Mouse (Mus musculus) C2C12 (cell line): Measurements from ENCODE around the gene Lmtk2. TPM values are rescaled to one million over a fixed set of nuclear protein-coding genes. Genes with fewer than 3 reads are reported as not detected.
A peak's percentile ranks its signal among the peaks of the same experiment; 100 is the strongest.

Experiments used
- H3K27me3 ChIP-seq: one replicate; pipeline ENCODE4 v1.6.1; 2011; ENCODE audit not compliant: control insufficient read depth, insufficient read depth, insufficient read length
- H3K36me3 ChIP-seq: one replicate; pipeline ENCODE4 v1.6.1; 2011; ENCODE audit not compliant: control insufficient read depth, insufficient read depth
- H3K4me3 ChIP-seq: one replicate; pipeline ENCODE4 v1.5.1; 2011; ENCODE audit warnings: mild to moderate bottlenecking, control low read depth; ENCODE audit not compliant: poor library complexity, insufficient read depth, severe bottlenecking
- H3K79me2 ChIP-seq: one replicate; pipeline ENCODE4 v1.6.1; 2011; ENCODE audit not compliant: control insufficient read depth, insufficient read depth
- H3K79me3 ChIP-seq: one replicate; pipeline ENCODE4 v1.6.1; 2011; ENCODE audit warnings: low read depth, control low read depth
- H3ac ChIP-seq: one replicate; pipeline ENCODE3; 2011; ENCODE audit warnings: low read depth; ENCODE audit not compliant: control insufficient read depth, insufficient read length
- CEBPB ChIP-seq: IDR thresholded peaks from one replicate; pipeline ENCODE4 v1.6.1; 2011; ENCODE audit warnings: low read depth, mild to moderate bottlenecking, control low read depth, moderate library complexity
- CTCF ChIP-seq: IDR thresholded peaks from one replicate; pipeline ENCODE4 v1.5.1; 2011; ENCODE audit not compliant: control insufficient read depth, insufficient read depth, insufficient read length
- FOSL1 ChIP-seq: IDR thresholded peaks from one replicate; pipeline ENCODE4 v1.8.0; 2011; ENCODE audit warnings: mild to moderate bottlenecking, low read length; ENCODE audit not compliant: poor library complexity, insufficient read depth, severe bottlenecking
- MAX ChIP-seq: IDR thresholded peaks from one replicate; pipeline ENCODE4 v1.6.1; 2011; ENCODE audit warnings: mild to moderate bottlenecking, control low read depth
- MYOD1 ChIP-seq: IDR thresholded peaks from one replicate; pipeline ENCODE4 v1.6.1; 2011; ENCODE audit warnings: low read depth; ENCODE audit not compliant: control insufficient read depth, insufficient read length
- MYOG ChIP-seq: IDR thresholded peaks from one replicate; pipeline ENCODE4 v1.6.1; 2011; ENCODE audit not compliant: control insufficient read depth, insufficient read length; ENCODE audit errors: extremely low read depth
- USF1 ChIP-seq: IDR thresholded peaks from one replicate; pipeline ENCODE4 v1.6.1; 2011; ENCODE audit warnings: low read depth, mild to moderate bottlenecking, control low read depth, moderate library complexity
- polyA plus RNA-seq: library from polyadenylated mRNA; unstranded; fragments of >200 nt; fragmentation: generic; extraction: Trizol; gene quantifications from one replicate; pipeline ENCODE4 v1.2.1, GENCODE M21; 2012; ENCODE audit warnings: missing spikeins

Gene Lmtk2
- polyA plus RNA-seq, 1 experiment: 4.9 TPM

- TF ChIP-seq MAX (no peak), MYOG (no peak), CTCF (no peak), FOSL1 (no peak), USF1 (no peak), MYOD1 (no peak), CEBPB (no peak)
- Histone ChIP-seq H3K79me3 (no peaks in the 10 kb centered on the region), H3K79me2 (no peaks in the 10 kb centered on the region), H3K36me3 (no peaks in the 10 kb centered on the region), H3ac (no peak overlapping the region), H3K27me3 (peaks cover 25% of the 10 kb centered on the region), H3K4me3 (no peak overlapping the region)
Observed at GRCm38 (mm10) chr5:144084271-144084670, 16.0 kb upstream of the Lmtk2 start.

- peaks cover 26% of the 10 kb centered on the region for H3K27me3 ChIP-seq
- H3K4me3 ChIP-seq: no peak overlapping the region
- no peak for TF ChIP-seq MAX
- H3K79me2 ChIP-seq: no peaks in the 10 kb centered on the region
- no peaks in the 10 kb centered on the region for H3K36me3 ChIP-seq
- no peaks in the 10 kb centered on the region for H3K79me3 ChIP-seq
- no peak overlapping the region for H3ac ChIP-seq
Observed at GRCm38 (mm10) chr5:144085696-144086095, 14.5 kb upstream of the Lmtk2 start.

GRCm38 (mm10) chr5:144086494-144086893, 13.7 kb upstream of the Lmtk2 start:
- Histone ChIP-seq H3K79me2 (no peaks in the 10 kb centered on the region), H3K79me3 (no peaks in the 10 kb centered on the region), H3ac (no peak overlapping the region), H3K4me3 (no peak overlapping the region), H3K36me3 (no peaks in the 10 kb centered on the region), H3K27me3 (peaks cover 26% of the 10 kb centered on the region)
- TF ChIP-seq USF1 (no peak), FOSL1 (no peak), MAX (no peak), MYOD1 (no peak), CTCF (no peak), CEBPB (no peak), MYOG (no peak)

DNA sequence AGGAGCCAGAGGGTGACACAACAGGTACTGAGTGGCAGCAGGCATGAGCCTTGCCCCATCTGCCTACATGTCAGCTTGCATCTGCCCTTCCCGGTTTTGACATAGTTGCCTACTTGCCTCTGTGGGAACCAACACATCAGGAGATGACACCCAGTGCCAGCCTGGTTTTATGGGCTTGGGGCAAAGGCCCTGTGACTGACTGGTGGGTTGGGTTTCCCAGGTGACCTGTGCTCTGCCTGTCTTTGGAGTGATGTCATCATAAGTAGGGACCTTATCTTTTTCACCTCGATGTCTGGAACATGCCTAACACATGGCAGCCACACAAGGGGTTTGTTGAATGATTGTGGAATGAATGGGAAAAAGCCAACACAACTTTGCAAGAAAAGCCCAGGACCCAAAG, 11.9 kb upstream of the Lmtk2 start:
- Histone ChIP-seq H3K79me2 (no peaks in the 10 kb centered on the region), H3K27me3 (peaks cover 26% of the 10 kb centered on the region), H3K4me3 (no peak overlapping the region), H3ac (no peak overlapping the region), H3K79me3 (no peaks in the 10 kb centered on the region), H3K36me3 (no peaks in the 10 kb centered on the region)
- TF ChIP-seq MAX: no peak
- no peak for TF ChIP-seq CTCF
- TF ChIP-seq MYOG: no peak
- no peak for TF ChIP-seq CEBPB
- TF ChIP-seq MYOD1: no peak
- no peak for TF ChIP-seq USF1
- TF ChIP-seq FOSL1: no peak

DNA sequence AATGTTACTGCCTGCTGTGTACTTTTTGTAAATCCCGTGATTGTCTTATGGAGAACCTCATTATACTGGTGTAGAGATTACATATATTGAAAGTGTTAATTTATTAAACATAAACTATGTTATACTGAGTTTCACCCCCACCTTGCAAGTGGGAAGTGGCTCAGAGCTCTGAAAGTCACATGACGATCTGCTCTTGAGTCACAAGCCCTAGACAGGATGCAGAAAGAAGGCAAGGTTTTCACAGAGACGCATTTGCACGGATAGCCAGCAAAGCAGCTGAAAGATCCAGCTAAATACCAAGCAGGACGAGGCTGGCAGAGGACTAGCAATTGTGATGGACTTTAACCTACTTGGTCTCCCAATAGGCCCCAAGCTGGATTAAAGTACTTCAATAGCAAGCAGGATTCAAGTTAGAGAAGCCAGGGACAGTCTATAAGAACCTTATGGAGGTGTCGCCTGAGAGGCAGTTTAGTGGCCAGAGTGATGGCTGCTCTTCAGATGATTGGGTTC, 4.7 kb upstream of the Lmtk2 start:
- Histone ChIP-seq H3K4me3 (no peak overlapping the region), H3K79me3 (no peaks in the 10 kb centered on the region), H3K27me3 (peaks cover 23% of the 10 kb centered on the region), H3K79me2 (peaks cover 1% of the 10 kb centered on the region), H3K36me3 (no peaks in the 10 kb centered on the region), H3ac (no peak overlapping the region)
- TF ChIP-seq MYOD1 (no peak), USF1 (peak; percentile 11)

- Histone ChIP-seq H3K36me3 (no peaks in the 10 kb centered on the region), H3K79me3 (peaks cover 13% of the 10 kb centered on the region), H3K27me3 (peaks cover 23% of the 10 kb centered on the region), H3K79me2 (peaks cover 25% of the 10 kb centered on the region), H3K4me3 (no peak overlapping the region), H3ac (no peak overlapping the region)
- TF ChIP-seq FOSL1 (no peak), MYOD1 (no peak), MAX (no peak)
Observed at GRCm38 (mm10) chr5:144097902-144098639, 2.2 kb upstream of the Lmtk2 start.
